Mouse (Mus musculus): ENCODE measurements around the gene Myo9a.

- TF ChIP-seq CTCF (IDR thresholded peaks at IDR 0.05; ENCODE audit: borderline replicate concordance, insufficient read depth, low read depth, low read length) (no peak), POLR2A (IDR thresholded peaks at IDR 0.05; ENCODE audit: borderline replicate concordance, insufficient read depth, low read length) (no peak)
These were observed 32.5 kb upstream of the Myo9a start for GRCm38 (mm10) chr9:59718237-59718636.

Measured in cerebellum, adult 2 months (tissue).